Mouse (Mus musculus) bone marrow, adult 2 months (tissue): Measurements from ENCODE around the gene Lamb1.

Experiments
- CTCF ChIP-seq: fragments of 200-500 bp; IDR thresholded peaks from 2 replicates; pipeline ENCODE4 v1.5.1; 2011; ENCODE audit warnings: low read length, control low read depth; ENCODE audit not compliant: control insufficient read depth, insufficient read depth
- POLR2A ChIP-seq: fragments of 200-500 bp; IDR thresholded peaks from 2 replicates; pipeline ENCODE4 v1.6.1; 2011; ENCODE audit warnings: low read depth, mild to moderate bottlenecking, control low read depth, low read length, borderline replicate concordance; ENCODE audit not compliant: control insufficient read depth

GRCm38 (mm10) chr12:31375283-31375615 lies 110.2 kb downstream of the Lamb1 start:
- no peak for TF ChIP-seq CTCF
- TF ChIP-seq POLR2A = no peak
